Mouse (Mus musculus) ES-Bruce4 (cell line): ENCODE measurements at regions not wholly inside any gene's neighbourhood (a gene's known extent, or its start where the extent isn't known, plus 50 kb on each side); places are given as distances from the start of the nearest gene placed in this dataset.

Experiments
- CTCF ChIP-seq: IDR thresholded peaks from one replicate; pipeline ENCODE4 v1.8.1; 2011; ENCODE audit warnings: low read depth, low read length
- EP300 ChIP-seq: IDR thresholded peaks from 2 replicates; pipeline ENCODE4 v1.6.1; 2011; ENCODE audit warnings: low read depth, low read length; ENCODE audit not compliant: insufficient read depth
- POLR2A ChIP-seq: IDR thresholded peaks from one replicate; pipeline ENCODE4 v1.8.1; 2011; ENCODE audit warnings: low read length; ENCODE audit not compliant: insufficient read depth

DNA sequence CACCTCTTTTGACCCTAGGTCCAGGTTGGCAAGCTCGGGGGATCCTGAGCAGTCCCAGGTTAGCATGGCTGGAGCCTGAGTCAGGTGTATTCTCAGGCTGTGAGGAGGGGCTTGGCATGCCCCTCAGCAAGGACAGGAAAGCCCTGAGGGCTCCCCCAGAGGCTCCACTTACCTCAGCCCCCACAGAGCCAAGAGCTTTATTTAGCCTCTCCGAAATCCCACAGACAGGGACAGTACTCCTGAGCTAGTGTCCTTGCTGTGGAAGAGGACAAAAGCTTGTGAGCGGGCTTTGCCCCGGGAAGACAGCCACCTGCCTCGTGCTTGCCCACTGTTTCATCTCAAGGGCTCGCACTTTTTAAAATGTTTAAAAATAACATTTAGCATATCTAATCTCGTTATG, 118.7 kb downstream of the Sec61b start:
- TF ChIP-seq CTCF, result no peak
- no peak for TF ChIP-seq POLR2A
- TF ChIP-seq EP300, result no peak
